Mouse (Mus musculus) liver, adult 2 months (tissue): ENCODE measurements around the gene Acly.

Experiments used
- CTCF ChIP-seq: fragments of 200-500 bp; IDR thresholded peaks from 2 replicates; pipeline ENCODE4 v1.5.1; 2011; ENCODE audit warnings: low read depth, low read length, control low read depth
- POLR2A ChIP-seq: fragments of 200-500 bp; IDR thresholded peaks from 2 replicates; pipeline ENCODE4 v1.6.1; 2011; ENCODE audit warnings: low read length, control low read depth; ENCODE audit not compliant: insufficient read depth; ENCODE audit errors: extremely low read depth

DNA sequence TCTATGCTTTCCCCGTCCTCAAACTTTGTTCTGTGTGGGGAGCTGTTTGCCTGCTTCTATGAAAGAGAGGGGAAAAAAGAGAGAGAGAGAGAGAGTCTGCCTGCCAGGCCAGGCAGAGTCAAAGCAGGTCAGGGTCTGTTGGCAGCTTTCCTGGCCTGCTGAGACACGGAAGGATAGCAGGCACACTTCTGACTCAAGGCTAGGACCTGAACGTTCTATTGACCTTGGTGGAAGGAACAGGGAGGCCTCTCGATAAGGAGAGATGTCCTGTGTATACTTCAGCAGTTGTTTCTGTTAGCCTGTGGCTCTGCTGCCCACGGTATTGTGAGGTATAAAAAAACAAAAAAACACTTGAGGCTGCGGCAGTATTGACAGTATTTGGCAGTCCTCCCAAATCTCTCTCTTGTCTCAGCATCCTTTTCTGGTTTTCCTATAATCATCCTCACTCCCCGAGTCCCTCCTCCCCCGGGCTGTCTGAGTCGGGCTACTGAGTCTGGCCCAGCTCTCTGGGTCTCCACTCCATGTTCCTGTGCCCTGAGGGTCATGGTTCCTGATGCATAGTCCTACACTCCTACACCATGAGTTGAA lies 99.1 kb downstream of the Acly start:
- TF ChIP-seq POLR2A: no peak
- no peak for TF ChIP-seq CTCF
